Mouse (Mus musculus) heart, embryonic 14.5 days (tissue): ENCODE data around the gene Phc1. TPM values are rescaled to one million over a fixed set of nuclear protein-coding genes. Genes with fewer than 3 reads are reported as not detected.

Experiments
- ATAC-seq: fragments of 200-750 bp; cut with Nextera tagmentation; 2 replicates; pipeline ENCODE4 v1.8.0; 2017; ENCODE audit warnings: low read depth, moderate TSS enrichment; ENCODE audit not compliant: insufficient number of reproducible peaks, insufficient read depth, low FRiP score
- H3K27ac ChIP-seq, 2 experiments: fragments of 200-500 bp in 1 of 2; fragments of 300-500 bp in 1 of 2; sonication (generic) in 1 of 2; replicated peaks in 1 of 2; 2 replicates each; pipeline ENCODE4 v1.5.1; 2012 to 2014; ENCODE audit warnings: low read depth in 2 of 2, low read length in 2 of 2, control low read depth in 1 of 2, mild to moderate bottlenecking in 1 of 2, mixed read lengths in 1 of 2; ENCODE audit not compliant: control insufficient read depth in 1 of 2, insufficient read depth in 1 of 2
- H3K27me3 ChIP-seq: fragments of 300-500 bp; sonication (generic); 2 replicates; pipeline ENCODE4 v1.6.1; 2014; ENCODE audit warnings: mild to moderate bottlenecking, low read length, control low read depth; ENCODE audit not compliant: control insufficient read depth, insufficient read depth
- H3K36me3 ChIP-seq: fragments of 300-500 bp; sonication (generic); 2 replicates; pipeline ENCODE4 v1.6.1; 2014; ENCODE audit warnings: mild to moderate bottlenecking, control low read depth, low read length, mixed read lengths; ENCODE audit not compliant: control insufficient read depth, insufficient read depth
- H3K4me1 ChIP-seq, 2 experiments: fragments of 200-500 bp in 1 of 2; fragments of 300-500 bp in 1 of 2; sonication (generic) in 1 of 2; 2 replicates each; pipeline ENCODE4 v1.6.1; 2012 to 2014; ENCODE audit warnings: low read length in 2 of 2, control low read depth in 1 of 2, mixed read lengths in 1 of 2; ENCODE audit not compliant: control insufficient read depth in 2 of 2, insufficient read depth in 2 of 2
- H3K4me2 ChIP-seq: fragments of 300-500 bp; sonication (generic); 2 replicates; pipeline ENCODE4 v1.6.1; 2014; ENCODE audit warnings: mild to moderate bottlenecking, low read length
- H3K4me3 ChIP-seq, 2 experiments: fragments of 200-500 bp in 1 of 2; fragments of 300-500 bp in 1 of 2; sonication (generic) in 1 of 2; 2 replicates each; pipeline ENCODE4 v1.5.1; 2012 to 2014; ENCODE audit warnings: low read length in 2 of 2, mild to moderate bottlenecking in 2 of 2, control low read depth in 1 of 2, low read depth in 1 of 2, moderate library complexity in 1 of 2; ENCODE audit not compliant: control insufficient read depth in 1 of 2, insufficient read depth in 1 of 2
- H3K9ac ChIP-seq: fragments of 300-500 bp; sonication (generic); 2 replicates; pipeline ENCODE4 v1.6.1; 2014; ENCODE audit warnings: mild to moderate bottlenecking, low read length
- H3K9me3 ChIP-seq: fragments of 300-500 bp; sonication (generic); 2 replicates; pipeline ENCODE4 v1.6.1; 2016; ENCODE audit warnings: low read length, control low read depth; ENCODE audit not compliant: control insufficient read depth
- WGBS: fragments of 180-500 bp; shearing (Covaris S2); extraction: QIAGEN DNeasy Blood & Tissue Kit; methylation state at CpG from one replicate; pipeline ENCODE4 v1.1.7; 2014; 5-methylcytosine and 5-hydroxymethylcytosine counted together
- polyA plus RNA-seq: library from polyadenylated mRNA; unstranded; fragments of >200 nt; fragmentation: Nextera tagmentation; extraction: Ambion mirVana; gene quantifications from 2 replicates; pipeline ENCODE4 v1.2.1, GENCODE M21; 2014

The Phc1 gene
- polyA plus RNA-seq, 1 experiment from 2014 or later, result 13.2 TPM

GRCm38 (mm10) chr6:122268561-122268960, 71.8 kb downstream of the Phc1 start:
- Histone ChIP-seq H3K4me1 (0 out of 4 replicates have a peak, but pooled peaks cover 0 to 3% of the 10 kb centered on the region in 2 experiments), H3K36me3 (no peaks in the 10 kb centered on the region), H3K4me3 (no peak overlapping the region), H3K27me3 (no peaks in the 10 kb centered on the region), H3K27ac (no peak overlapping the region), H3K9me3 (no peaks in the 10 kb centered on the region), H3K9ac (no peak overlapping the region), H3K4me2 (no peak overlapping the region)
- 26% methylated on average over 3 of the region's 3 CpGs for WGBS
- no peak for ATAC-seq

Other genes with a start within 250 kb of the Phc1 start
- not detected in 2 replicates for gene Klrg1, start 57.7 kb downstream of the Phc1 start, polyA plus RNA-seq
- gene M6pr, start 31.8 kb downstream of the Phc1 start, polyA plus RNA-seq, result 76.2 and 77.2 TPM in 2 replicates
- 2.2 and 2.4 TPM in 2 replicates for gene Rimklb, start 158.2 kb upstream of the Phc1 start, polyA plus RNA-seq
- gene Mfap5, start 165.3 kb upstream of the Phc1 start, polyA plus RNA-seq, result 15.7 and 16.9 TPM in 2 replicates
- gene Aicda, start 213.2 kb upstream of the Phc1 start, polyA plus RNA-seq, result not detected in 2 replicates